Mouse (Mus musculus) heart, postnatal 0 days (tissue): ENCODE data around the gene Taar6.

ENCODE experiments used
- CTCF ChIP-seq: IDR thresholded peaks from 2 replicates; pipeline ENCODE4 v1.5.1; 2016; ENCODE audit warnings: antibody characterized with exemption, control low read depth, low read depth
- EP300 ChIP-seq: IDR thresholded peaks from 2 replicates; pipeline ENCODE4 v1.6.1; 2016; ENCODE audit warnings: antibody characterized with exemption, low read depth

DNA sequence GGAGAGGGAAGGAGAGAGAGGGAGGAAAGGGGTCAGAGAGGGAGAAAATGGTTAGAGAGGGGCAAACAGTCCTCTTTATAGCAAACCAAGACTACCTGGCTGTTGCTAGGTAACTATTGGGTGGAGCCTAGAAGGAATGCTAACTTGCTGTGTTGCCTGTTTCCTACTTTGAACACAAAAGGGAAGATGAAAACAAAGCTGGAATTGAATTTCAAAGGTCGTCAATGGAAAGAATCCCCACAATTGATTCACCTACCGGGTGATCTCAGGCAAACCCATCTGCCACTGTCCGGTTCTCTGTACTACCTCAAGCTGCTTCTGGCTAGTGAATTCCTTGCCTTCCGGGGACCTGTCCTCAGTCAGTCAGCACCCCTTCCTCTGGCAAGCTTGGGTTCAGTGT lies 7.5 kb downstream of the Taar6 start:
- no peak for TF ChIP-seq CTCF
- TF ChIP-seq EP300 = no peak
